Mouse (Mus musculus) cerebellum, adult 2 months (tissue): Measurements from ENCODE around the gene Gsdma2.

Experiments
- CTCF ChIP-seq: fragments of 200-500 bp; IDR thresholded peaks from 2 replicates; pipeline ENCODE4 v1.5.1; 2011; ENCODE audit warnings: low read depth, mild to moderate bottlenecking, control low read depth, low read length, moderate library complexity, borderline replicate concordance; ENCODE audit not compliant: insufficient read depth
- POLR2A ChIP-seq: fragments of 200-500 bp; IDR thresholded peaks from 2 replicates; pipeline ENCODE4 v1.6.1; 2011; ENCODE audit warnings: low read length, control low read depth, borderline replicate concordance; ENCODE audit not compliant: insufficient read depth

DNA sequence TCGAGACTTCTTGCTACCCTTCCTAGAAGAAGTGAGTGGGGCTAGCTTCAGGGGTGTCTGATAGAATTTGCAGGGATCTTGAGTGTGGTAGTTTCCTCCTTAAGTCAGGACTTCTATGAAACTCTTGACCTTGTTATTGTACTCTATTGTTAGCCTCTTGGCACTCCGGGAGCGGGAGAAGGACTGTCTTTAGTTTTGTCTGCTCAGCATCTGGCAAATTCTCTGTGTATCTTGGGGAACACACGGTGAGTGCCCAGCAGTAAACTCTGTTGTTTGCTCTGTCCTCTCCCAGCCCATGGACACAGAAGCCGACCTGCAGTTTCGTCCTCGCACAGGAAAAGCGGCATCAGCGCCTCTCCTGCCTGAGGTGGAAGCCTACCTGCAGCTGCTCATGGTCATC, 39.1 kb downstream of the Gsdma2 start:
- no peak for TF ChIP-seq POLR2A
- no peak for TF ChIP-seq CTCF
